Mouse (Mus musculus) cerebellum, adult 11 months (tissue): ENCODE data around the gene Nup62.
"Not testable (repeated sequence)": the region's sequence is repeated elsewhere in the genome, so short reads cannot be mapped to it uniquely, and the experiment has no call there.

Experiments
- DNase-seq: peaks from one replicate; pipeline ENCODE4 v3.0.0; 2022

The Nup62 gene

GRCm38 (mm10) chr7:44867010-44867702 lies 51.3 kb downstream of the Nup62 start:
- DNase-seq, result no peak

GRCm38 (mm10) chr7:44867802-44868201 lies 51.9 kb downstream of the Nup62 start:
- no peak for DNase-seq

- DNase-seq, result no peak
Observed at GRCm38 (mm10) chr7:44868465-44868864, 52.6 kb downstream of the Nup62 start.

GRCm38 (mm10) chr7:44868919-44869696 lies 53.2 kb downstream of the Nup62 start:
- DNase-seq, result peak; percentile 72

DNA sequence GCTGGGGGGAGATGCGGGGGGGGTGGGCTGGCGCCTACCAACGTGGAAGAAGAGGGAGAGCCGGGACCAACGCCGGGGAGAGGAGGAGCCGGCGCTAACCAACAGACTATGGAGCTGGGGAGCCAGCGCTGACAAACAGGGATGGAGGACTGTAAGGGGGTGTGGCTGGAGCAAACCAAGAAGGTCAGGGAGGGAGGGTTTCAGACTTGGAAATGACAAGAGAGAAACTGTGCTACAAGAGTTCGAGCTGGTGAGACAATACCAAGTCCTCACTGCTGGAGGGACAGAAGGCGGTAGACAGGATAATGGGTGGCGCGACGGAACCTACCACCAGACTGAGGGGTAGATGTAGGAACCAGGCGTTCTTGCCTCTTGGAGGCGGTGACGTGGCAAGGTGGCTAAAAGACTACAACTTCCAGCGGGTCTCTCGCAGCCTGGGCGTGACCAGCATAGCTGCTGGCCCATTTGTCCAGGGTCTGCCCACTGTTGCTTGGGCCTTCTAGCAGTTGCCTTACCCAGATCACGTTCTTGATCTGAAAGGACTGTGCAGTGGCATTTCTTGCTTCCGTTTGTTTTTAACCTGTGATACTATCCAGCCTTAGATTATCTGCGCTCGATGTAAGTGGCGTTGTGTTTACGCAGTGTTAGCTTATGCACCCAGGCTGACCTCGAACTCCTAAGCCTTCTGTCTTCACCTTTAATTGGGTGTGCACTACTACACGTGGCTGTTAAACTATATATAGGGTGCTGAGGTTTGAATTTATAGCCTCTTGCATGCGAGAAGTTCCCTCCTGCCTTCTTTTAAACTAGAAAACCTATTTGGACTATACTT lies 54.0 kb downstream of the Nup62 start, which contains the start of gene Ptov1:
Gene Ptov1, minus strand, starts transcription at position 92 of the 832 bp plus-strand sequence.
- peak; percentile 92 for DNase-seq

GRCm38 (mm10) chr7:44870614-44871013 lies 54.7 kb downstream of the Nup62 start:
- no peak for DNase-seq

GRCm38 (mm10) chr7:44871181-44871580 lies 55.3 kb downstream of the Nup62 start:
- DNase-seq, result no peak

- not testable (repeated sequence) for DNase-seq
Observed at GRCm38 (mm10) chr7:44871774-44872173, 55.9 kb downstream of the Nup62 start.

DNA sequence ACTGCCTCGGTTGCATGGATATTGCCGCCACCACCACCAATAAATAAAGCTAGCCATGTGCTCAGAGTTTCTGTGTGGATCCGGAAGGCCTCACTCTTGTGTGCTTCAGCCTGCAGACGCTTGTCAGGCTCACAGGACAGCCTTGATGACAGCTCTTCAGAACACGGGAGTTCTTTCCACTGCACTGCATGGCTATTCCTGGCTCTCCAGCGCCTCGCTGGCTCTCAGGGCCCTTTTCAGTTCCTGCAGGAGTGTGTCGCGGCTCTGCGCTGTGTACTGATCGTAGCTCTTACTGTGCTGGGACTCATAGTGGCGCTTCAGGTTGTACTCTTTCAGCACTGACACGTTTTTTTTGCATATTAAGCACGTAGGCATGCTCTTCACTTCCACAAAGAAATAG lies 61.9 kb downstream of the Nup62 start:
- no peak for DNase-seq
